Mouse (Mus musculus) liver, postnatal 0 days (tissue): ENCODE measurements around the gene Senp3. TPM values are rescaled to one million over a fixed set of nuclear protein-coding genes. Genes with fewer than 3 reads are reported as not detected.
"Not testable (repeated sequence)": the region's sequence is repeated elsewhere in the genome, so short reads cannot be mapped to it uniquely, and the experiment has no call there.

Experiments
- ATAC-seq: fragments of 200-750 bp; cut with Nextera tagmentation; 2 replicates; pipeline ENCODE4 v1.8.0; 2017; ENCODE audit warnings: mild to moderate bottlenecking, moderate library complexity
- DNase-seq: peaks from one replicate; pipeline ENCODE4 v3.0.0-alpha.2; 2016
- H3K27ac ChIP-seq: fragments of 300-500 bp; sonication (generic); 2 replicates; pipeline ENCODE4 v1.5.1; 2014; ENCODE audit warnings: antibody characterized with exemption, moderate library complexity, mild to moderate bottlenecking, low read depth
- H3K27me3 ChIP-seq: fragments of 300-500 bp; sonication (generic); 2 replicates; pipeline ENCODE4 v1.6.1; 2014; ENCODE audit warnings: low read length, control low read depth, mixed read lengths; ENCODE audit not compliant: insufficient read depth
- H3K36me3 ChIP-seq: fragments of 300-500 bp; sonication (generic); replicated peaks from 2 replicates; pipeline ENCODE4 v1.6.1; 2014; ENCODE audit warnings: mild to moderate bottlenecking, control low read depth, low read length, moderate library complexity, mixed read lengths; ENCODE audit not compliant: insufficient read depth
- H3K4me1 ChIP-seq: fragments of 300-500 bp; sonication (generic); 2 replicates; pipeline ENCODE4 v1.6.1; 2014; ENCODE audit warnings: antibody characterized with exemption, mild to moderate bottlenecking, control low read depth; ENCODE audit not compliant: insufficient read depth
- H3K4me2 ChIP-seq: fragments of 300-500 bp; sonication (generic); 2 replicates; pipeline ENCODE4 v1.6.1; 2014; ENCODE audit warnings: low read depth, mild to moderate bottlenecking, low read length, moderate library complexity, mixed read lengths
- H3K4me3 ChIP-seq: fragments of 300-500 bp; sonication (generic); 2 replicates; pipeline ENCODE4 v1.5.1; 2014; ENCODE audit warnings: low read depth, low read length
- H3K9ac ChIP-seq: fragments of 300-500 bp; sonication (generic); replicated peaks from 2 replicates; pipeline ENCODE4 v1.6.1; 2014; ENCODE audit warnings: mild to moderate bottlenecking, moderate library complexity
- H3K9me3 ChIP-seq: fragments of 300-500 bp; sonication (generic); 2 replicates; pipeline ENCODE4 v1.6.1; 2016; ENCODE audit warnings: mild to moderate bottlenecking, control low read depth, low read length, mixed read lengths
- CTCF ChIP-seq: sonication (generic); IDR thresholded peaks from 2 replicates; pipeline ENCODE4 v1.5.1; 2016; ENCODE audit warnings: antibody characterized with exemption, low read depth
- EP300 ChIP-seq: IDR thresholded peaks from 2 replicates; pipeline ENCODE4 v1.6.1; 2016; ENCODE audit warnings: antibody characterized with exemption, low read depth, mild to moderate bottlenecking
- WGBS: fragments of 180-500 bp; shearing (Covaris S2); extraction: QIAGEN DNeasy Blood & Tissue Kit; methylation state at CpG from one replicate; pipeline ENCODE4 v1.1.7; 2014; ENCODE audit not compliant: insufficient replicate concordance; 5-methylcytosine and 5-hydroxymethylcytosine counted together
- microRNA counts: library from miRNA; unstranded; fragments of <30 nt; microRNA quantifications from one replicate; lab custom pipeline; 2015
- microRNA-seq: library from miRNA; unstranded; fragments of <30 nt; microRNA quantifications from one replicate; pipeline ENCODE4, GENCODE M21; 2016
- polyA plus RNA-seq: library from polyadenylated mRNA; unstranded; fragments of >200 nt; fragmentation: Nextera tagmentation; extraction: Ambion mirVana; gene quantifications from 2 replicates; pipeline ENCODE4 v1.2.1, GENCODE M21; 2015

The Senp3 gene
- polyA plus RNA-seq, 1 experiment from 2014 or later, result 14.5 TPM

DNA sequence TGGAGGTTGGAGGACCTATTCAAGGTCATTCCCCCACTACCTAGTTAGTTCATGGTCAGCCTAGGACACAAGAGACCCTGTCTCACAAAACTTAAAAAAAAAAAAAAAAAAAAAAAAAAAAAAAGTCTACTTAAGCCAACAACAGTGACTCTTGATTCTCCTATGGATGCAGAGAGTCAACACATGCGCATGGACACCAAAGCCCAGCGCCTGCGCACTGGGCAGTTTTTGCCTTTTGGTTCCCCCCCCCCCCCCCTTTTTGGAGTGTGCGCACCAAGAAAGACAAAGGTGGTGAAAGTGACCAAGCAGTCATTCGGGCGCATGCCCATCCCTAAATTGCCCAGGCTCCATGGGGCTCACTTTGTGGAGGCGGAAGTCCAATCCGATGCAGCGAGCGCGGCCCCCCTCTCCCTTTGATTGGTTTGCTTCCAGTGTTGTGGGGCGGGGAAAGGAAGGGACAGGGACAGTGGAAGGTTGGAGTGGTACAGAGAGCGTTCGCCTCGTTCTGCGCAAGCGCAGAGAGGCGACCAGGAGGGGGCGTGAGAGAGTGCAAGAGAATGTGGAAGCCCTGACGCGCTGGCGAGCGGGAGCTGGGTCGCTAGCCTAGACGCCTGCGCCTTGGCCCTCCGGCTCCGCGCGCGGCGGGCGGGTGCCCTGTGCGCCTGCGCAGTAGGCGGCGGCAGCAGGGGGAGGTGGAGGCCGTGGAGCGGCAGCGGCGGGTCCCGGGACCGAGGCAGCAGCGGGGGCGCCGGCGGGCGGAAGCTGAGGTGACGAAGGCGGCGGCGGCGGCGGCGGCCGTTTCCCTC is 49.4 kb downstream of the Senp3 start, which contains the start of gene Fxr2:
Fxr2 (plus strand) TSS at position 707 of the 806 bp plus-strand sequence.
- TF ChIP-seq EP300 (no peak), CTCF (peak; percentile 98)
- H3K27ac ChIP-seq, result peak within 1 kb of the TSS; percentile 97
- under 1% methylated on average over 44 of the region's 56 CpGs for WGBS
- DNase-seq (peak; percentile 100), ATAC-seq (peak; percentile 95)
- no peaks in the 10 kb centered on the region for H3K27me3 ChIP-seq
- peak within 1 kb of the TSS; percentile 87 for H3K4me3 ChIP-seq
- no peaks in the 10 kb centered on the region for H3K9me3 ChIP-seq
- H3K4me2 ChIP-seq, result peak within 1 kb of the TSS; percentile 88
- H3K36me3 ChIP-seq, result peaks cover 4% of the 10 kb centered on the region; the same call in 1 of the 2 replicates
- H3K4me1 ChIP-seq, result peaks cover 22% of the 10 kb centered on the region
- H3K9ac ChIP-seq, result peak within 1 kb of the TSS; percentile 96

DNA sequence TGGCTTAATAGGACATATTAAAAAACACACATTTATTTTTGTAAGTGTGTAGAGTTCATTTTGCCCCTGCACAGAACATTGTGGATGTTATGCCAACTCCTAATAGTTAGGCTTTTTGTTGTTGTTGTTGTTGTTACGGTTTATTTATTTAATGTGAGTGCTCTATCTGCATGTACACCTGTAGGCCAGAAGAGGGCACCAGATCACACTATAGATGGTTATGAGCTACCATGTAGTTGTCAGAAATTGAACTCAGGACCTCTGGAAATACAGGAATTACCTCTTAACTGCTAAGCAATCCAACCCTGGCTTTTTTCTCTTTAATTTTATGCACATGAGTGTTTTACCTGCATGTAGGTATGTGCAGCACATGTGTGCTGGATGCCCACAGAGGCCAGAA is 52.1 kb downstream of the Senp3 start:
- Histone ChIP-seq H3K27ac (no peak overlapping the region), H3K9ac (no peak overlapping the region), H3K4me2 (no peak overlapping the region), H3K9me3 (no peaks in the 10 kb centered on the region), H3K36me3 (no peaks in the 10 kb centered on the region), H3K4me3 (no peak overlapping the region), H3K4me1 (peaks cover 8% of the 10 kb centered on the region), H3K27me3 (no peaks in the 10 kb centered on the region)
- no peak for ATAC-seq
- DNase-seq, result no peak
- WGBS, result 60% methylated on average over 1 of the region's 1 CpGs
- no peak for TF ChIP-seq EP300
- TF ChIP-seq CTCF, result peak; percentile 84

DNA sequence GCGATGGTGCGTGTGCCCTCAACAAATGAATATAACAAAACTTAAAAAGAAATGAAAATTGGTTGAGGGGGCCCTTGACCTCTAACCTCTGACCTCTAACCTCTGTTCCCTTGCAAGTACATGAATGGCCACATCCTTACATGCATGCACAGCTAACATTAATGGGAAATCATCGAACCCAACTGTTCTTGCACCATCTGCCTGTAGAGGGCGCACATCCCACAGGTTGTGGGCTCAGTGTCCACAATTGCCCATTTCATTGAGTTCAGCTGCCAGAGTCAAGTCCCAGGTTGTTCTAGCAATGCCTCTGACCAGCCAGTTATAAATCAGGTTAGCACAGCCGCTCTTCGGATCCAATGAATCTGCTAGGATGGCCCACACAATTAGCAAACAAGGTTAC is 53.6 kb downstream of the Senp3 start:
- H3K27ac ChIP-seq, result no peak overlapping the region
- DNase-seq, result peak; percentile 87

DNA sequence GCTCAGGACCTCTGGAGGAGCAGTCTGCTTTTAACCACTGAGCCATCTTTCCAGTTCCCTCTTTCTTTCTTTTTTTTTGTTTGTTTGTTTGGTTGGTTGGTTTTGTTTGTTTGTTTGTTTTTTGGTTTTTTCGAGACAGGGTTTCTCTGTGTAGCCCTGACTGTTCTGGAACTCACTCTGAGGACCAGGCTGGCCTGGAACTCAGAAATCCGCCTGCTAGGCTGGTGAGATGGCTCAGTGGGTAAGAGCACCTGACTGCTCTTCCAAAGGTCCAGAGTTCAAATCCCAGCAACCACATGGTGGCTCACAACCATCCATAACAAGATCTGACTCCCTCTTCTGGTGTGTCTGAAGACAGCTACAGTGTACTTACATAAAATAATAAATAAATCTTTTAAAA is 57.5 kb downstream of the Senp3 start:
- DNase-seq, ATAC-seq: not testable (repeated sequence)

More for the DNA sequence above, 53.6 kb downstream of the Senp3 start:
- TF ChIP-seq CTCF (peak; percentile 99), EP300 (no peak)
- H3K36me3 ChIP-seq, result no peaks in the 10 kb centered on the region
- H3K9me3 ChIP-seq, result no peaks in the 10 kb centered on the region
- H3K4me2 ChIP-seq, result no peak overlapping the region
- no peak for ATAC-seq
- H3K4me3 ChIP-seq, result no peak overlapping the region
- 36% methylated on average over 6 of the region's 6 CpGs for WGBS
- peaks cover 4% of the 10 kb centered on the region for H3K4me1 ChIP-seq
- H3K27me3 ChIP-seq, result no peaks in the 10 kb centered on the region
- H3K9ac ChIP-seq, result no peak overlapping the region

More for the DNA sequence above, 57.5 kb downstream of the Senp3 start:
- not testable (repeated sequence) for H3K9ac ChIP-seq, H3K36me3 ChIP-seq, H3K4me2 ChIP-seq, H3K27ac ChIP-seq, H3K4me1 ChIP-seq, H3K9me3 ChIP-seq, H3K4me3 ChIP-seq, H3K27me3 ChIP-seq
- WGBS, result 74% methylated on average over 2 of the region's 2 CpGs

MicroRNA genes within 50 kb of the gene (microRNA counts, 519-probe panel; counts per million panel counts)
- microRNA mmu-miR-1934 (lab: Ali Mortazavi, UCI) (not detected), microRNA mmu-miR-467f (lab: Ali Mortazavi, UCI) (4,617 counts per million, percentile 52 among the panel's probes with 10 or more counts)

Small RNAs within 50 kb of the gene (microRNA-seq; reads per million reads assigned to microRNA genes)
- gene Mir1934 (11.3 reads per million, percentile 20 among the genes with 10 or more reads in this experiment), gene Mir467f (not detected)

Other genes starting within 250 kb of the Senp3 start
- 0.04 and 0.05 TPM in 2 replicates for gene Dnah2, start 133.0 kb downstream of the Senp3 start, polyA plus RNA-seq
- 0.19 and 0.20 TPM in 2 replicates for gene Efnb3, start 121.9 kb downstream of the Senp3 start, polyA plus RNA-seq
- 8.1 and 10.0 TPM in 2 replicates for gene Wrap53, start 101.8 kb downstream of the Senp3 start, polyA plus RNA-seq
- gene Trp53, start 101.7 kb downstream of the Senp3 start, polyA plus RNA-seq, result 32.6 and 33.5 TPM in 2 replicates
- gene Atp1b2, start 76.1 kb downstream of the Senp3 start, polyA plus RNA-seq, result 4.0 and 5.3 TPM in 2 replicates
- 4.3 and 4.7 TPM in 2 replicates for gene Shbg, start 64.2 kb downstream of the Senp3 start, polyA plus RNA-seq
- 15.2 and 18.7 TPM in 2 replicates for gene Sat2, start 60.1 kb downstream of the Senp3 start, polyA plus RNA-seq
- gene Fxr2, start 49.1 kb downstream of the Senp3 start, polyA plus RNA-seq, result 6.8 TPM in 2 replicates
- gene Sox15, start 26.8 kb downstream of the Senp3 start, polyA plus RNA-seq, result 0.13 TPM in 1 of 2 replicates, not detected in the other
- 36.9 and 41.0 TPM in 2 replicates for gene Mpdu1, start 19.4 kb downstream of the Senp3 start, polyA plus RNA-seq
- gene Cd68, start 15.9 kb downstream of the Senp3 start, polyA plus RNA-seq, result 30.1 and 32.5 TPM in 2 replicates
- gene Eif4a1, start 9.7 kb downstream of the Senp3 start, polyA plus RNA-seq, result 199 and 203 TPM in 2 replicates
- gene Tnfsf13, start 3.7 kb upstream of the Senp3 start, polyA plus RNA-seq, result 0.46 and 0.83 TPM in 2 replicates
- 2.8 and 3.6 TPM in 2 replicates for gene Tnfsf12, start 13.8 kb upstream of the Senp3 start, polyA plus RNA-seq
- gene Tnfsfm13, start 14.0 kb upstream of the Senp3 start, polyA plus RNA-seq, result 1.1 and 1.4 TPM in 2 replicates
- gene Polr2a, start 76.6 kb upstream of the Senp3 start, polyA plus RNA-seq, result 6.6 and 6.8 TPM in 2 replicates
- not detected in 2 replicates for gene Slc35g3, start 79.9 kb upstream of the Senp3 start, polyA plus RNA-seq
- gene Zbtb4, start 83.8 kb upstream of the Senp3 start, polyA plus RNA-seq, result 0.67 and 0.75 TPM in 2 replicates
- 0.73 and 0.76 TPM in 2 replicates for gene Chrnb1, start 113.9 kb upstream of the Senp3 start, polyA plus RNA-seq
- 0.04 and 0.07 TPM in 2 replicates for gene Fgf11, start 119.8 kb upstream of the Senp3 start, polyA plus RNA-seq
- 4.4 and 4.8 TPM in 2 replicates for gene Tmem102, start 123.5 kb upstream of the Senp3 start, polyA plus RNA-seq
- not detected in 2 replicates for gene Gm39566, start 133.2 kb upstream of the Senp3 start, polyA plus RNA-seq
- not detected in 2 replicates for gene Spem2, start 136.4 kb upstream of the Senp3 start, polyA plus RNA-seq
- not detected in 2 replicates for gene Spem1, start 140.1 kb upstream of the Senp3 start, polyA plus RNA-seq
- gene Nlgn2, start 155.7 kb upstream of the Senp3 start, polyA plus RNA-seq, result 0.60 and 0.75 TPM in 2 replicates
- gene Tmem256, start 156.4 kb upstream of the Senp3 start, polyA plus RNA-seq, result 412 and 418 TPM in 2 replicates
- 20.8 and 23.1 TPM in 2 replicates for gene Plscr3, start 164.3 kb upstream of the Senp3 start, polyA plus RNA-seq
- gene Tnk1, start 176.6 kb upstream of the Senp3 start, polyA plus RNA-seq, result 0.28 and 0.69 TPM in 2 replicates
- not detected in 2 replicates for gene Tmem95, start 195.9 kb upstream of the Senp3 start, polyA plus RNA-seq
- 0.92 and 0.95 TPM in 2 replicates for gene Kctd11, start 199.3 kb upstream of the Senp3 start, polyA plus RNA-seq
- 6.5 and 7.1 TPM in 2 replicates for gene Acap1, start 213.5 kb upstream of the Senp3 start, polyA plus RNA-seq
- gene 2810408A11Rik, start 218.9 kb upstream of the Senp3 start, polyA plus RNA-seq, result 0.90 and 1.2 TPM in 2 replicates
- 1.0 and 1.4 TPM in 2 replicates for gene Neurl4, start 219.0 kb upstream of the Senp3 start, polyA plus RNA-seq
- 46.1 and 48.9 TPM in 2 replicates for gene Gps2, start 231.8 kb upstream of the Senp3 start, polyA plus RNA-seq
- 872 and 914 TPM in 2 replicates for gene Eif5a, start 239.9 kb upstream of the Senp3 start, polyA plus RNA-seq